Mouse (Mus musculus) frontal cortex, postnatal 14 days (tissue): ENCODE results near the gene Ctcfl.
"Not testable (repeated sequence)": the region's sequence is repeated elsewhere in the genome, so short reads cannot be mapped to it uniquely, and the experiment has no call there.

Experiments
- DNase-seq, 2 experiments: peaks; one replicate each; pipeline ENCODE4 v3.0.0; 2022; ENCODE audit warnings: low spot score in 2 of 2

The Ctcfl gene

DNA sequence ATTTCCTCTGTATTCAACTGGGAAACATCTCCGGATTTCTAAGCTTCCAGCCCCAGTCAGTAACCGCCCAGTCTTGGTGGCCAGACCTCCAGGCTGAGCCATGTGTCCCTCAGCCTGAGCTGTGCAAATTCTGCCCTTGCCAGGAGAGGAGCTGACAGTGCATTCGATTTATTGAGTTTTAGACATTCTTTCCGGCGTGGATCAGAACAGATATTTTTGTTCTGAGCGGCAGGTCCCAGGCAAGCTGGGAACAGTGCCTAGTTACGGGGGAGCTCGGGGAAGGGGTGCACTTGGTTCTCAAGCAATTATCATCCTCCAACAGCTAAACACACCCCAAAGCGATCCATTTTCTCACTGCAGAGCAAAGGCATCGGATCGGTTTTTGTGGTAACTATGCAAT, 24.3 kb upstream of the Ctcfl start:
- DNase-seq = no peak

DNA sequence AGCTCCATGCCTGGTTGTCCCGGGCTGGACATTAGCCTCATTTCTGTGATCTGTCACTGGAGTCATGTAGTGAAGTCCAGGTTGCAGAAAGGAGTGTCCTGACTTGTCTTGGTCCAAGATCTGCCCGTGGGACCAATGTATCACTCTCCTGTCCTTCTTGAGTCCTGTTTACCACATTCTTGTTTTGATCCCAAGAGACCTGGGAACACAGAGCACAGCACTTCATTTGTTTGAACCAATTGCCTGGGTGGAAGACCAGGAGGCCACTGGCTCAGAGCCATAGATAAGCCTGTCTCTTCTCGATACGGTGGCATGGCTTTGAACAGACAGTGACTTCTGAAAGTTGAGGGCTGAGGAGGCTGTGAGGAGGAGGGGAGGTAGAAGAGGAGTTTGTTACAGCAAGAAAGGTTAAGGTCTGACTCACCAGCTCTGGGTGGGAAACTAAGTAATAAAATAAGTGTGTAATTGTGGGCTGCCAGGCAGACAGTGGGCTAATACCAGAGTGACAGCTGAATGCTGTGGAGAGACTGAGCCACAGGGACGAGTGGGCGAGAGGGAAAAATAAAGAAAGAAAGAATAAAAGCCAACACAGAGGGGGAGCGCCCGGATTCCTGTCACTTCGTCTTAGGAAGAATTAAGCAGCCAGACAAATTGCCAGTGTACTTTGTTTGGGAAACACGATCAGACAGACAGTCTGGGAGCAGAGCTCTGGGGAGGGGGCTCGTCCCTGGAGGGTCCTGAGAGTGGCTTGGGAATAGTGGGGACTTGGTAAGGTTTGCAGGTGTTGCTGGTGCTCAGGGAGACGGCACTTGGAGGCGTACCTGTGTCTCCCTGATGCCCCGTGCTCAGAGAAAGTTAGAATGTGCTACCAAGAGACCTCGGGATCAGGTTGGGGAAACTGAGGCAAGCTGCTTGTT, 19.3 kb upstream of the Ctcfl start:
- DNase-seq = peak in 1 of 2 experiments; percentile 17

DNA sequence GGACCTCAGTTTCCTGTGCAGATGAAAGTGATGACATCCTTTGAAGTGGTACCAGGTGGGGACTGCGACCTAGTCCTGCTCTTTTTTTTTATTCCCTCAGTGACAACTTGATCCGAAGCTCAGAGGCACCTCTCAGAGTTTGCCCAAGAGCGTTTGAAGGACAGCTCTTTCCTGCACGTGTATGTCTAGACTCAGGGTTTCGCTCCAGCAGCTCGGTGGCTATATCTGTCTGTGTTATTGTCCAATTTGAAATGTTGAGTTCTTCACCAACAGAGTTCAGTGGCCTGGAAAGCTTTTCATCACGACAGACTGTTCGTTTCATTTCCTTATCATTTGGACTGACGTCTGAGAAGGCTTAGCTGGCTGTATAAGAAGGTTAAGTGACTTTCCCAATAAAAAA, 15.4 kb upstream of the Ctcfl start:
- no peak for DNase-seq

DNA sequence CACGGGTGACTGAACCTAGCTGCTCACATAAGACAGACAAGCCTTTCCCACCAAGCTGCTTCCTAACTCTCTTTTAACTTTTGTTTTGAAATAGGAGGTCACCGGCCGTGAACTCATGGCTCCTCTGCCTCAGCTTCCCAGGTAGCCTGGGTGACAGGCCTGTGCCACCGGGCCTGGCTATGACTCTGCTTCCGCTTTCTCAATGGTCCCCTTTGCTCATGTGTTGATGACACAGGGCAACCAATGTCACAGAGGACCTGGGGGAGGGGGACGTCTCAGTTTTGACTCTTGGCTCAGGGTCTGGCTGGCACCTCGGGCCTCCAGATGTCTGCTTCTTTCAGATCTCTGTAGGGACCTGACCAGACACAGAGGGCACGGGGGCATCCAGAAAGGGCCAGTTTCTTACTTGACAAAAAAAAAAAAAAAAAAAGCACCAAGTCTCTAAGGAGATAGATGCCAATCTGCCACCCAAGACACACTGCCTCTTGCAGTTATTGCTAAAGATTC, 13.5 kb upstream of the Ctcfl start:
- no peak for DNase-seq

DNA sequence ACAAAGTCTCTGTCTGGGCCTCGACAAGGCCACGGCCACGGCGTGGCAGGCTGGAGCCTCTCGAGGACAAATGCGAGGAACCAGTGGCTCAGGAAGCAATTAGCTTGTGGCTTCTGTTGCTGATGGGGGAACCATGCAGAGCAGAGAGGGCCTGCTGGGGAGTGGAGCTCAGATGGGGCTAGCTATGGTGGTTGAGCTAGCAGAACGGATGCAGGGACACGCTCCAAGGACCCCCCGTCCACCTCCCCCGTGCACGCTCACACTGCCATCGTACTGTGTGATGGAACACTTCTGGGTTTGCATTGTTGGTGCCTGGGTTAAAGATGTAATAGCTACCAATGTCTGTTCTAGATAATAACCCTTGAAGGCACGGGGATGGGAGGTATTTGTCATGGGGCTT, 12.9 kb upstream of the Ctcfl start:
- no peak for DNase-seq

DNA sequence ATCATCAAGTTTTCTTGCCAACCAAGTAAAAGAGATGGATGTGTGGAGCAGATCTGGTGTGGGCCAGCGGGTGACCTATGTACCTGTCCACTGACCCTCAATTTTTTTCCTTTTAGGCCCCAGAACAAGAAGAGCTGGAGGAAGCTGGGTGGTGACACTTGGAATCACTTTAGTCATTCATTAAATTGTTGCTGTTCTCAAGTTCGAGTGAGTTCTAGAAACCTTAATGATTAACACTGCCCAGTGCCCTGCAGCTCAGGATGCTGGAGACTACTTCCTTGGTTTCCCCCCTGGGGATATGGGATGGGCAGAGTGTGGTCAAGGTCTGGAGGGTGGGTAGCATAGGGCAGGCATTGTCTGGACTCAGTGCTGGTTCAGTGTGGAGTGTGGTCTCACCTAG, 9.8 kb upstream of the Ctcfl start:
- DNase-seq = no peak

DNA sequence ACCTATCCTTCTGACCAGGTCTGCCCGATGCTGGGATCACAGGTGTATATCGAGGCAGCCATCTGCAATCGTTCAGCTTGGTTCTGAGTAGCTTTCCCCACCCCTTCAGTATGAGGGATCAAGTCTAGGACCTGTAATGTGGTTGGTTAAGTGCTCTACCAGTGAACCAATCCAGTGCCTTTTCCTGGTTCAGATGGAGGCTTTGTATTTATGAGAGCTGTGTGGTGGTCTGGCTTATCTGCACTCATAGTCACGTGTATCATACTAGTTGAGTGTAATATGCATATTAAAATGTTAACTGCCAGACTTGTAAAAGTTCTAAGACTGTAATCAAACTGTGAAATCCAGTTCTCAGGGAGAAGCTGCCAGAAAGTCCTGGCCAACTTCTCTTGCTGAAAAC, 7.1 kb upstream of the Ctcfl start:
- no peak for DNase-seq

DNA sequence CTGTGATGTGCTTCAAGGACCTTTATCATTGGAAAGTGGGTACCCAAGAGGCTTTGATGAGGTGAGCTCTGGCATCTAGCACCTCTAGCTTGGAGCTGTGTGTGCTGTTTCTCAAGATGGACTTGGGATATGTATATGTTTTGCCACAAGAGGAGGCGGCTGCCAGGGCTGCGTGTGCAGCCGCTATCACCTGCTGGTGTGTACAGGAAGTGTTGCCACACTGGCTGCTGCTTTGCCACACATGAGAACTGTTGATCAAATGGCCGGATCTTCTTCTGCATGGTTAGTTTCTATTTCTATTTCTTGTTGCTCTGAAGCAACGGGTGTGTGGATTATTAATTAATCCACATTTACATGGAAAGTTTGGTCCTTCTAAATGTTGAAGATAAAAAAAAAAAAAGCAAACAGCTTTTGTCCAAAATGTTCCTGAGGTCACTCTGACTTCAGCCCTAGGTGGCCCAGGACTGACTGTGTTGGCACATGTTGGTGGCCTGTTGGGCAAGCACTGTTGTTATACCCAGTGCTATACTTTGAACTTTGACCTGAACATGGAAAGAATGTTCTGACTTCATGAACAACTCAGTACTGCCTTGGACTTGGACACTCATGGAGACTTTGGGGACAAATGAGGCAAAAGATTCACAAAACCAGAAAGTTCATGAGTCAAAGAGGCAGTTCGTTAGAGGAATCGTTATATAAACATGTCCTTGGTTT, 4.9 kb upstream of the Ctcfl start:
- DNase-seq = no peak

DNA sequence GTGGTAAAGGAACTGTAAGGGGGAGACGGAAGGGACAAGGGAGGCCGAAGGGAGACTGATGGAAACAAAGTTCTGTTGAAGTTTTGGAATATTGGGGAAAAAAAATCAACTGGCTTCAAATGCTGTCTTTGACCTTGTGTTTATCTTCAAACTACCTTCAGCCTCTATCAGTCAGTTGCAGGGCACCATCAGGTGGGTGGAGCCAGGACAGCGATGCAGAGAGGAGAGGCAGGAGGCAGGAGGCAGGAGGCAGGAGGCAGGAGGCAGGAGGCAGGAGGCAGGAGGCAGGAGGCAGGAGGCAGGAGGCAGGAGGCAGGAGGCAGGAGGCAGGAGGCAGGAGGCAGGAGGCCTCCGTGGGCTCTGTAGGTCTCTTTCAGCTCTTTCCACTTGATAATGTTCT, 792 bp upstream of the Ctcfl start:
- not testable (repeated sequence) for DNase-seq

DNA sequence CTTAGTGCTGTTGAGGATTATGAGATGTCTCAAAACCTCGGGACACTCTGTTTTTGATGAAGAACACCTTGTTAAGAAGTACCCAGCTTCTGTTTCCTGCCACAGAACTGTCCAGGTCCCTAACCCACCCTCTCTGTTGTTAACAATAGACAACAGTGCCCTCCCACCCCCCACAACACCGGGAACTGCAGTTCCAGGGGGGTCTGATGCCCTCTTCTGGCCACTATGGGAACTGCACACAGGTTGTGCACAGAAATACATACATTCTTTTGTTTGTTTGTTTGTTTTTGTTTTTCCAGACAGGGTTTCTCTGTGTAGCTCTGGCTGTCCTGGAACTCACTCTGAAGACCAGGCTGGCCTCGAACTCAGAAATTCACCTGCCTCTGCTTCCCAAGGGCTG, 5.5 kb downstream of the Ctcfl start:
- not testable (repeated sequence) for DNase-seq

DNA sequence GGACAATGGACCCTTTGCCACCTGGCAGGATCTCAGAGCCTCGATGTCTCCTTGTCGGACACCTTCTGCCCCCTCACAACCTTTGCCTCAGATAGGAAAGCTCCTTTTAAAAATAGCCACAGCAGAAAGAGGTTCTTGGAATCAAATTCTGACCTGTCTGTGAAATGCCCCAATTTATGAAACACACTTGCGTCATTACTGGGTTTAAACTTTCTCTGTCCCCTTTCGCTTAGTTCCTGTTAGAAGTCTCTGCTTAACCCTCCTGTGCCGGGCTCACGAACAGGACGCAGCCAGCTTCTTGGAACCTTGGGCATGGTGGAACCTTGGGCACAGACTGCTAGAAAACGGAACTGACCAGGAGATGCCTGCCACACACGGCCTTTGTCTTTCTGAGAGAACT, 8.8 kb downstream of the Ctcfl start:
- no peak for DNase-seq

DNA sequence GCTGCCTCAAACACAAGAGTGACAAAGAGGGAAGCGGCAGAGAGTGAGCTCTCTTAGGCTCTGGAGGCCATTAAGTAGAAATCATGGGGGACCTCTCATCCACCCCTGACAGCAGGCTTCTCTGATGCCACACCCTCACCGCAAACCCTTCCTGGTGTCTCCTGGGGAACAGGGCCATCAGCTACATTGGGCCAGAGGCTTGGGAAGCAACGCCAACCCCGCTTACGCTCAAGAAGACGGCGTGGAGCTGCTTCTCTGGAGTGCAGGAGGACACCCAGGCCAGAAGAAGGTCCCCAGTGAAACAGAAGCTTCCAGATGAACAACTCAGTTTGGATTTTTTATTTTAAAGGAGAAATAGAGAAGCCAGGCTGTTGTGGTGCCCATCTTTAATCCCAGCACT, 9.8 kb downstream of the Ctcfl start:
- DNase-seq = no peak

DNA sequence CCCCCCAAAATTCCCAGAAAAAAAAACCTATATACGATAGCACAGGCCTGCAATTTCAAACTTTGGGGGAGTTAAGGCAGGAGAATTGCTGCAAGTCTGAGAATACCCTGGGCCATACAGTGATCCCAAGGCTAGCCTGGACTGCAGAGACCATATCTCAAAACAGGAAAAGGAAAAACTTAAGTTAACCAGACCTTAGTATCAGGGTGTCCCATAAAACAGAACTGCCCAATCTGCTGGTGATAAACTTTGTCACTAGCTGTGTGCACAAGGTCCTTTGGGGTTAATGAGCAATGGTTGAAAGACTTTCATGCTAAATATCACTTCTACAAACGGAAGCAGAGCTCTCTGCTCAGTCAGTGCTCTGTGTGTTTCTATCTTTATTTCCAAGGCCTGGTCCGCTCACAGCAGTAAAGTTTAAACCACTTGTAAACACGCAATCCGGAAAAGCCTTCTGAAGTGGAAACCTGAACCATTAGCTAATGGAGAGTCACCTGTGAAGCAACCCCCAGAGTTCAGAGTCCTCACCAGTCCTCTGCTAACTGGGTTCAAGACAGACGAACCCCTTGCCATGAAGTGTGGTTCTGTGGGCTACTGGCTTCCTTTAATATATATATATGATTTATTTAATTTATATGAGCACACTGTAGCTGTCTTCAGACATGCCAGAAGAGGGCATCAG, 10.7 kb downstream of the Ctcfl start:
- DNase-seq = no peak

DNA sequence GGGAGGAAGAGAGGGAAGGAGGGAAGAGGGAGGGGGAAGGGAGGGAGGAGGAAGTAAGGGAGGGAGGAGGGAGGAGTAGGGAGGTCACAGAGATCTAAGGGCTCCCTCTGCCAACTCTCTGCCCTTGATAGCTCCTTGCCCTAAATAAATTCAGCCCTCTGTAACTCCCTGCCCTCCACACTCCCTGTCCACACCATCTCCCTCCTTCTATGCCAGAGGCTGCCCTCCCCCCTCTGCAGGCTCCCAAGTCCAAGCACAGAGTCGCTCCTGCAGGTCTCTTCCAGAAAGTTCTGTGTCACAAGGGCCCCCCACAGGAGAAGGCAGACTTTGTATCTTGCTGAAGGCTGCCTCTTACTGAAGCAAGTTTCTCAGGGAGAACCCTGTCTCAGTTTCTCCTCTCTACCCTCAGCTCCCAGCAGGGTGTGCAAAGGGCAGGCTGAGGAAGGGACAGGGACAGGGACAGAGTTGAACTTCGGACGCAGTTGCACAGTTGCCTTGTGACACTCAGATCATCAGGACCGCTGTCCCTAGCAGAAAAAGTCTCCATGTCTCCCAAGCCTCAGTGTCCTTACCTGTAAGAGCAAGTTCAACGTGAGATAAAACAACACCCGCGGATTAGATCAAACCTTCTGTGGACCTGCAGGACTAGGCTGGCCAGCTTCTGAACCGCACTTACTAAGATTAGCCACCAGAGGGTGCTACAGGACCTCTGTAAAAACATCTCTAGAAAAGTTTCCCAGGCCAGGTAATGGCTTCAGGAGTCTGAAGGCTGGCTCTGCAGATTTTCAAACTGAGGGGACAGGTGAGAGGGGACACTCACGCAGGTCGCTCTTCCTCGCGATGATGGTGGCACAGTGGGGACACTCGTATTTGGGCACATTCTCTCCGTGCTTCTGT, 12.2 kb downstream of the Ctcfl start:
- peak; percentile 41 to 68 for DNase-seq

DNA sequence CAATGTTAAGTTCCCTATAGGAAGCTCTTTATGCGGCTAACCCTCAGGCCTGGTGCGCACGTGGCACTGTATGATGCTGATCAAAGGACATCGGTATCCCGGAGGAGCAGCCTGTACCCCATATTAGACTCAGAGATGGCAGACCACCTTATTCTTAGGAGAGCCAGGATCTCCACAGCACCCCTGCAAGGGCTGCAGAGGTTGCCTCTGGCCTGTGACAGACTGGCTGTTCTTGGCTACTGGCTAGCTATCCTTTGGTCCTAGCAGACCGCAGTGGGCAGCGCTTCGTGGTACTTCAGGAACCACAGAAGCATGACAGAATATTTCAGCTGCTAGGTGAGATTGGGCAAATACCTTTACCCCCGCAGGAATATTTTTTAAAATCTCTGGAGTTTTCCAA, 12.9 kb downstream of the Ctcfl start:
- no peak for DNase-seq

DNA sequence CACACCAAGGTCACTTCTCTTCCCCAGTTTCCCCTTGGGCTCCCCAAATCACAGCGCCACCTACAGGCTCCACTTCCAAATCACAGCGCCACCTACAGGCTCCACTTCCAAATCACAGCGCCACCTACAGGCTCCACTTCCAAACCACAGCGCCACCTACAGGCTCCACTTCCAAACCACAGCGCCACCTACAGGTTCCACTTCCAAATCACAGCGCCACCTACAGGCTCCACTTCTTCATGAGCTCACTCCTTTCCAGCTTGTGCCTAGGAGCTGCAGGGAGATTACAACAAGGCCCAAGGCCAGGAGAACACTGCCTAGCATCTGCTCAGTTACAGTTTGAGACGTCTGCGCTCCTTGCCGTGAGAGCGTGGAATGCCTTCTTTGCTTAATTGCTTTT, 22.0 kb downstream of the Ctcfl start:
- DNase-seq = not testable (repeated sequence)

DNA sequence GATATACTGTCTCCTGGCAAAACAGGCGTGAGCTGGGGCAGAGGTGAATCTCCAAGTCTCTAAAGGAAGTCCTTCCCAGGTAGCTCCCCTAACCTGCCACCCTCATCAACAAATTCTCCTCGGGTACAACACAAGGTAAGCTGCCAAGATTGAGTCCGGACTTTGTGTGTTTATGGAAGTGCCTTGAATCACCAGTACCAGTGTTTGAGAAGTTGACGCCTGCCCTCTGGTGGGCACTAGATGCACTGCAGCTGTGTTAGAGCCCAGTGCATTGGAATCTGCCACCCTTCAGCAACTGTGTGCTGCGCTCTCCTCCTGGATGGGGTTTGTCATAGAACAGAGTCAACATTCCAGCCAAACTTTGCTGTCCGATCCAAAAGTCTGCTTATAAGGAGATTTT, 29.9 kb downstream of the Ctcfl start:
- DNase-seq = peak; percentile 58 to 90

DNA sequence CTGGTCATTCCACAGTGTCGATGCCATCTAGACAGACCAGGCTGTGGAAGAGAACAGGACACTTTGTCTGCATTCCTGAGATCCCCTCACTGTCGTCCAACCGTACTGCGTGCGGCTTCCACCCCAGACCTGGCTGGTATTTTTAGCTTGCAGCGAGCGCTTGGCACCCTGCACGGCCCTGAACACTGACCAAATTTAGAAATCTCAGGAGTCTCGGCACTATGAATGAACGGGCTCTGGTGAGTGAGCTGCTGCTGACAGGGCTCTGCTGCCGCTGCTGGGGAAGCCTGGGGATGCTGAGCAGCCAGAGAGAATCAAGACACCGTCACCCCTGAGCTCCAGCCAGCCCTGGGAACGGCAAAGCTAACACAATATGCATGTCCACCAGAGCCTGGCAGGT, 31.9 kb downstream of the Ctcfl start:
- no peak for DNase-seq

DNA sequence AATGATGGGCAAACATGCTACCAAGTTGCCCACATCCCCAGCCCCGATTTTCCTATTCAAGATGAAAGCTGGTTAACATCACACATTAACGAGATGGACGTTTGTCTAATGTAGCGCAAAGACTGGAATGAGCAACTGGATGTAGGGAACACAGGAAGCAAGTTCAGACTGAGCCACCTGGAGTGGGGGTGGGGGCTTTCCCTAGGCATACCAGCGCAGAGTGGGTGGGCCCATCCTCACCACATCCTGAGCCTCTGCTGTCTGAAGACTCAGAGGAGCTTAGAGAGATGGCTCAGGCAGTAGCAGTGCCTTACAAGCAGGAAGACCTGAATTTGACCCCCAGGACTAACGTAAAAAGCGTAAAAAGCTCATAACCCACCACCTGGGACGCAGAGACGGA, 33.6 kb downstream of the Ctcfl start:
- no peak for DNase-seq

DNA sequence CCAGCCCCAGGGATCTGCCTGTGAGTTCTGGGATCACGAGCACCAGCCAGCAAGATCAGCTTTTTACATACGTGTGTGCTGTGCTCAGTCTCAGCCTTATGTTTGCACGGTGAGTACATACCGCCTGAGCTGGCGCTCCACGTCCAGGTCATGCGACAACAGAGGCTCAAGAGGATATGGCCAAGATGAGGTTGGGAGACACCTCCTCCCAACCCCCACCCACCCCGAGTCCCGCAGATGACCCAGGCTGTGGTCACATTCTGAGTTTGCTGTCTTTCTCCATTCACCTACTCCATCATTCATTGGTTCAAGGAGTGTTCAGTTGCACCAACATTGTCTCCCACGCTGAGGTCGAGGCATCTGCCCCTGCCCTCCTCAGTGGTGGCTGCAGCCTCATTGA, 34.5 kb downstream of the Ctcfl start:
- no peak for DNase-seq

DNA sequence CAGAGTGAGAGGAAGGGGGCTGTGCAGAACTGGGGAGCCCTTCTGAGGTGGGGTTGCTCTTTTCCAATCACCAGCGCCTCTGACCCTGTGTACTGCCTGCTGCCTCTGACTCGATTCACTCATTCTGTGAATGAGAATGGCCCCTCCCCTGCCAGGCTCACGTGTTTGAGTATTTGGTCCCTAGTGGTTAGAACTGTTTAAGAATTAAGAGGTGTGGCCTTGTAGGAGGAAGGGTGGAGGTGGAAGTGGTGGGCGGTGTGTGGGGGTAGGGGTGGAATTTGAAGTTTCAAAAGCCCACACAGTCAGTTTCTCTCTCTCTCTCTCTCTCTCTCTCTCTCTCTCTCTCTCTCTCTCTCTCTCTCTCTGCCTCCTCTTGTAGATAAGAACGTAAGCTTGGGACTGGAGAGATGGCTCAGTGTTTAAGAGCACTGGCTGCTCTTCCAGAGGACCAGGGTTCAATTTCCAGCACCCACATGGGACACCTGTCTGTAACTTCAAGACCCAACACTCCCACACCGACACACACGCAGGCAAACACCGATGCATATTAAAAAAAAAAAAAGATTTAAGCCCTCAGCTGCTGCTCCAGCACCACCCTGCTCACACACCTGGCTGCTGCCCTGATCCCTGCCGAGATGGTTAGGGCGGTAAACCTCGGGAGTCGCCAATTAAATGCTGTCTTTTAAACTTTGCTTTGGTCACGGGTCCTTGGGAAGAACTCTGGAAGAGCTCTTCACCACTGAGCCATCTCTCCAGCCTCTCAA, 35.4 kb downstream of the Ctcfl start:
- DNase-seq = no peak
